Mouse (Mus musculus) bone marrow macrophage, adult 2 months (primary cell): ENCODE data around the gene Gria1.

Experiments
- CTCF ChIP-seq: IDR thresholded peaks from 2 replicates; pipeline ENCODE4 v1.5.1; 2012; ENCODE audit warnings: low read depth, mild to moderate bottlenecking, low read length, moderate library complexity
- POLR2A ChIP-seq: IDR thresholded peaks from 2 replicates; pipeline ENCODE4 v1.6.1; 2012; ENCODE audit warnings: mild to moderate bottlenecking, low read depth, low read length, borderline replicate concordance

DNA sequence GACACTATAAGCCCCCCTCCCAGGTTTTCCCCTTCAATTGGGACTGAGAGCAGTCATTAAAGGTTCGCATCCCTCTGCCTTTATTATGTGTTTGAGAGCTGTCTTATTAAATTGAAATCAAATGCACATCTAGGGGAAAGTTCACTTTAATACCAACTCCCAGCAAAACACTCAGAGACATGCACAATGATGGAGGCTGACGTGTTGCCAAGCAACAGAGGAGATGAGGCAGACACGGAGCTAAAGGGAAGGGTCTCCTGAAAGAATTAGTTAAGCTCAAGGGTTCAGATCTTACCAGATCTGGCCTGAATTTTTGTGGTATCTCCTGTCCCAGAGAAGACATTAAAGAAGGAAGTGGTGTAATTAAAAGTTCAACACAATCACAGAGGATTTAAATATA lies 305.9 kb downstream of the Gria1 start:
- TF ChIP-seq POLR2A (no peak), CTCF (no peak)
